Mouse (Mus musculus): ENCODE measurements around the gene Crip1. TPM values are rescaled to one million over a fixed set of nuclear protein-coding genes. Genes with fewer than 3 reads are reported as not detected.

Crip1 gene
- 603 and 886 TPM in 2 replicates for polyA plus RNA-seq (2012; rRNA removed)

GRCm38 (mm10) chr12:113146112-113147057, at the start of gene Crip1:
TSS of gene Crip1 (plus strand) at chr12:113146316.

GRCm38 (mm10) chr12:113097749-113098281, 48.3 kb upstream of the Crip1 start, which contains the start of gene Mta1:
TSS of gene Mta1 (plus strand) at chr12:113098278.

GRCm38 (mm10) chr12:113139908-113140615, 6.1 kb upstream of the Crip1 start, which contains the start of gene Crip2:
TSS of gene Crip2 (plus strand) at chr12:113140236.

GRCm38 (mm10) chr12:113155887-113156539, 9.9 kb downstream of the Crip1 start, which contains the start of gene Tedc1:
TSS of gene Tedc1 (plus strand) at chr12:113156421.

GRCm38 (mm10) chr12:113185442-113186291, 39.6 kb downstream of the Crip1 start, which contains the start of gene Tmem121:
TSS of gene Tmem121 (plus strand) at chr12:113185930.

Other genes starting within 250 kb of the Crip1 start
- gene Jag2, start 216.5 kb upstream of the Crip1 start, polyA plus RNA-seq (2012; rRNA removed) = 51.9 and 56.8 TPM in 2 replicates
- gene Nudt14, start 204.2 kb upstream of the Crip1 start, polyA plus RNA-seq (2012; rRNA removed) = 59.3 and 65.9 TPM in 2 replicates
- 154 and 177 TPM in 2 replicates for gene Btbd6, start 169.8 kb upstream of the Crip1 start, polyA plus RNA-seq (2012; rRNA removed)
- gene Brf1, start 145.6 kb upstream of the Crip1 start, polyA plus RNA-seq (2012; rRNA removed) = 187 and 302 TPM in 2 replicates
- gene Pacs2, start 131.8 kb upstream of the Crip1 start, polyA plus RNA-seq (2012; rRNA removed) = 62.7 and 66.0 TPM in 2 replicates
- 0.55 TPM in 1 of 2 replicates, not detected in the other for gene Tex22, start 71.8 kb upstream of the Crip1 start, polyA plus RNA-seq (2012; rRNA removed)
- 179 and 223 TPM in 2 replicates for gene Mta1, start 48.0 kb upstream of the Crip1 start, polyA plus RNA-seq (2012; rRNA removed)
- 434 and 442 TPM in 2 replicates for gene Crip2, start 6.1 kb upstream of the Crip1 start, polyA plus RNA-seq (2012; rRNA removed)
- gene Tedc1, start 10.1 kb downstream of the Crip1 start, polyA plus RNA-seq (2012; rRNA removed) = 13.4 and 19.0 TPM in 2 replicates
- gene Tmem121, start 39.6 kb downstream of the Crip1 start, polyA plus RNA-seq (2012; rRNA removed) = 11.3 and 12.8 TPM in 2 replicates

Data from ovary, adult 2 months (tissue).